Mouse (Mus musculus): Measurements from ENCODE around the gene Gng4.

DNA sequence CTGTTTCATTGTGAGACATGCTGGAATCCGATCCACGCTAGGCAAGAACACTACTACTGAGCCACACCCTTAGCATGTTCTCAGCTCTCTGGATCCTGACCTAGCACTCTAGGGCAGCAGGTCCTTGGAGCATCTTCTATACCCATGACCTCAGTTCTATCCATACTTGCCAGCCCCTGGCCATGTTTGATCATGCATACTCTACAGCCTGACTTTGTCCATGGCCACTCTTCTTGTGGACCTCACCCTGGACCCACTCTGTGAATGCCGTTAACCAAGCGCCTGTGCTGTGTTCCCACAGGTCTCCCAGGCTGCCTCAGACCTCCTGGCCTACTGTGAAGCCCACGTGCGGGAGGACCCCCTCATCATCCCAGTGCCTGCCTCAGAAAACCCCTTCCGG is 41.1 kb downstream of the Gng4 start:
- no peak for TF ChIP-seq CTCF (IDR thresholded peaks at IDR 0.05; ENCODE audit: extremely low read depth, insufficient read length, insufficient replicate concordance, low read depth, low read length)
- no peak for TF ChIP-seq POLR2A (IDR thresholded peaks at IDR 0.05; ENCODE audit: low read depth, low read length)
